Mouse (Mus musculus) liver, adult 2 months (tissue): Measurements from ENCODE around the gene Myo7a. TPM values are rescaled to one million over a fixed set of nuclear protein-coding genes. Genes with fewer than 3 reads are reported as not detected.

Source experiments
- DNase-seq: peaks from one replicate; pipeline ENCODE4 v3.0.0-alpha.2; 2011; ENCODE audit warnings: low read depth, low spot score; ENCODE audit errors: extremely low read depth
- H3K27ac ChIP-seq: fragments of 200-500 bp; replicated peaks from 2 replicates; pipeline ENCODE4 v1.5.1; 2012; ENCODE audit warnings: low read depth, mild to moderate bottlenecking, control low read depth, inconsistent platforms, low read length; ENCODE audit not compliant: insufficient read depth
- H3K27me3 ChIP-seq: fragments of 200-500 bp; 2 replicates; pipeline ENCODE4 v1.6.1; 2012; ENCODE audit warnings: mild to moderate bottlenecking, moderate library complexity, low read length, inconsistent platforms; ENCODE audit not compliant: control insufficient read depth, insufficient read depth
- H3K36me3 ChIP-seq: fragments of 200-500 bp; 2 replicates; pipeline ENCODE4 v1.6.1; 2012; ENCODE audit warnings: low read length, inconsistent platforms; ENCODE audit not compliant: control insufficient read depth, insufficient read depth
- H3K4me1 ChIP-seq: fragments of 200-500 bp; 2 replicates; pipeline ENCODE4 v1.6.1; 2011; ENCODE audit warnings: low read length; ENCODE audit not compliant: control insufficient read depth, insufficient read depth
- H3K4me3 ChIP-seq: fragments of 200-500 bp; 2 replicates; pipeline ENCODE4 v1.5.1; 2011; ENCODE audit warnings: low read depth, mild to moderate bottlenecking, control low read depth, low read length, moderate library complexity; ENCODE audit not compliant: insufficient read depth
- H3K79me2 ChIP-seq: fragments of 200-500 bp; 2 replicates; pipeline ENCODE4 v1.6.1; 2012; ENCODE audit warnings: inconsistent platforms, mild to moderate bottlenecking, low read length, moderate library complexity; ENCODE audit not compliant: control insufficient read depth, insufficient read depth
- H3K9ac ChIP-seq: fragments of 200-500 bp; 2 replicates; pipeline ENCODE4 v1.6.1; 2012; ENCODE audit warnings: low read depth, mild to moderate bottlenecking, control low read depth, inconsistent platforms, low read length
- CTCF ChIP-seq: fragments of 200-500 bp; IDR thresholded peaks from 2 replicates; pipeline ENCODE4 v1.5.1; 2011; ENCODE audit warnings: low read depth, low read length, control low read depth
- POLR2A ChIP-seq: fragments of 200-500 bp; IDR thresholded peaks from 2 replicates; pipeline ENCODE4 v1.6.1; 2011; ENCODE audit warnings: low read length, control low read depth; ENCODE audit not compliant: insufficient read depth; ENCODE audit errors: extremely low read depth
- WGBS: fragments of 180-500 bp; shearing (Covaris S2); methylation state at CpG from one replicate; pipeline ENCODE4 v1.1.7; 2018; 5-methylcytosine and 5-hydroxymethylcytosine counted together
- polyA plus RNA-seq: library from polyadenylated mRNA; depleted of rRNA; stranded (reverse); fragments of >200 nt; gene quantifications from 2 replicates; pipeline ENCODE4 v1.2.3, GENCODE M21; 2012
- total RNA-seq: library from RNA; depleted of rRNA; stranded (reverse); fragments of >200 nt; gene quantifications from 2 replicates; pipeline ENCODE4 v1.2.3, GENCODE M21; 2014

Gene Myo7a
- total and polyA plus RNA-seq, 2 experiments: 7.0 to 11.0 TPM

DNA sequence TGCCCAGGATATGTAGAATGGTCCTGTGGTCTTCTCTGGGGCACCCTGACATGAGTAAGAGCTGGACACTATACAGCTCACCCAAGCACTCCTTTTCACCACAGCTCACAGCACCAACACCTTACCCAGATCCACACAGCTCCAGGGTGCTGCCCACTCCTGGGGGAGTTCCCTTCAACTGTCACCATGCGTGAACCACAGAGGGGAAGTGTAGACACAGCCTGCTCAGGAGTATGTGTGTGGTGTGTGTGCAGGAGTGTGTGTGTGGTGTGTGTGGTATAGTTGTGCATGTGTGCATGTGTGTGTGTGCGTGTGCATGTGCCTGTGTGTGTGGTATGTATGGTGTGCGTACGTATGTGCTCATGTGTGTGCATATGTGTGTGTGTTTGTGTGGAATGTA is 23.5 kb downstream of the Myo7a start:
- no peaks in the 10 kb centered on the region for H3K36me3 ChIP-seq
- H3K79me2 ChIP-seq: no peaks in the 10 kb centered on the region
- no peak overlapping the region for H3K4me3 ChIP-seq
- no peak for DNase-seq
- TF ChIP-seq CTCF (no peak), POLR2A (no peak)
- WGBS: 98% methylated on average over 4 of the region's 4 CpGs
- no peaks in the 10 kb centered on the region for H3K27me3 ChIP-seq
- no peak overlapping the region for H3K27ac ChIP-seq
- no peak overlapping the region for H3K9ac ChIP-seq
- H3K4me1 ChIP-seq: no peaks in the 10 kb centered on the region

DNA sequence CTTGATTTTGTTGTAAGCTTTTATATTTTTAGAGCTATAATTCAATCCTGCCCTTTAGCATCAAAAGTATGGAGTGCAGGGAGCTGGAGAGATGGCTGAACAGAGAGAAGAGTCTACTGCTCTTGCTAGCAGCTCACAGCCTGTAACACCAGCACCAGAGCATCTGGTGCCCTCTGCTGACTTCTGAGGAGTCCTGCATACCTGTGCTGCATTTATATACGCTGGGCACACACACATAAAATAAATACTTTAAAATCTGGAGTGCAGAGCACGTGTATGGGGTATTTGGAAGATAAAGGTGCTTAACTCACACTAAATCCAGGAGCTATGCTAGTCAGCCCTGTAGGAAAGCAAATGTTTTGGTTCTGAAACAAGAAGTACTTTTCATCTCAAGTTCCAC is 33.0 kb downstream of the Myo7a start:
- H3K79me2 ChIP-seq: no peaks in the 10 kb centered on the region
- WGBS: 70% methylated on average over 2 of the region's 2 CpGs
- no peak for DNase-seq
- H3K4me1 ChIP-seq: peaks cover 2% of the 10 kb centered on the region; the same call in 1 of the 2 replicates
- H3K36me3 ChIP-seq: no peaks in the 10 kb centered on the region
- no peaks in the 10 kb centered on the region for H3K27me3 ChIP-seq
- no peak overlapping the region for H3K27ac ChIP-seq
- peak; percentile 62 for TF ChIP-seq CTCF
- no peak for TF ChIP-seq POLR2A
- no peak overlapping the region for H3K9ac ChIP-seq
- H3K4me3 ChIP-seq: no peak overlapping the region

DNA sequence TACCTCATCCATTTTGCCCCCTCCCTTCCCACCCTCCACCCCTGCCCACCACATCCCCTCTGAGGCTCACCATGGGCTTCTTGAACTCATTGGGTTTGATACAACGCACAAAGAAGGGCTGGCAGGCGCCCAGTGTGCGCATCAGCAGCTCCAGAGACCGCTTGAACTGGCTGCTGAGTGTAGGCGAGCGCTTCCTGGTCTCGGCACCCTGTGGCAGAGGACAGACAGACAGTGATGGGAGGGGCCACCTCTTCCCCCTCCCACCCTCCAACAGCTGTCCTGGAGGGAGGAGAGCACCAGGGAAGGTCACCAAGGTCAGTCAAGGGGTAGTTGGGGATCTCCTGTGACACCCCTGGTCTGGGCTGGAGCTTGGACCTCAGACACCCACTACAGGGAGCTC is 34.0 kb downstream of the Myo7a start:
- Histone ChIP-seq H3K79me2 (no peaks in the 10 kb centered on the region), H3K9ac (peak overlapping the region; percentile 59), H3K27ac (peak overlapping the region; percentile 47), H3K4me1 (peaks cover 2% of the 10 kb centered on the region; the same call in 1 of the 2 replicates), H3K4me3 (peak overlapping the region; percentile 53), H3K27me3 (no peaks in the 10 kb centered on the region), H3K36me3 (0 out of 2 replicates have a peak, but pooled peaks cover under 1% of the 10 kb centered on the region)
- WGBS: 67% methylated on average over 7 of the region's 7 CpGs
- DNase-seq: no peak
- no peak for TF ChIP-seq CTCF
- no peak for TF ChIP-seq POLR2A

DNA sequence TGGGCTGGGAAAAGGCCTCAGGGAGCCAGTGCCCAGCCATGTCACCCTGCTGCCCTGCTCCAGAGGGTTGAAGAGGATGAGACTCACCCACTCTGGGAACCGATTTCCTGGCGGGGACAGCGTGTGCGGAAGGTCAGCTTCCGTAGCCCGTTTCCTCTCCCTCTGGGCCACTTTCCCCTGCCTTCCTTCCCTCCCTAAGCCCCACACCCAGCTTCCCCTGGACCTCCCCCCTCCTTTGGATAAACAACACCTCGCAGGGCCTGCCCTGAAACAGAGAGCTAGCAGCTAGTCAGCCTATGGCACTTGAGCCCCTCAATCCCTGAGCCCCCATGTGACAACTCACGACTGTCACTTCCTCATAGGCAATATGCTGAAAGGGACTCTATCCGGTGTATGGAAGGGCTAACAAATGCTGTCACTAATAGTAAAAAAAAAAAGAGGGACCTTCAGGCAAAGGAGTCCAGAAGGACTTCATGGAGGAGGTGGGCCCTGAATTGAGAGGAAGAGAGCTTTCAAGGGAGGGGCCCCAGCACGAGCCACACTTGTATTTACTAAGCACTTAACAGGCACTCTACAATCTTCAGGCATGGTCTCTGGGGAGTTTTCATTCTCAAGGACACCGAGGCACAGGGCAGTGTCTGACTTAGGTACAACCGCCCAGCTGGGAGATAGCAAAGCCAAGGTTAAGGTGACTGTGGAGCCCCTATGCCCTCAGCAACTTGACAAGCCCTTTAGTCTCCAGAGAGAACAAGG is 34.6 kb downstream of the Myo7a start:
- peaks cover 2% of the 10 kb centered on the region; the same call in 1 of the 2 replicates for H3K4me1 ChIP-seq
- 0 out of 2 replicates have a peak, but pooled peaks cover 2% of the 10 kb centered on the region for H3K36me3 ChIP-seq
- 68% methylated on average over 12 of the region's 12 CpGs for WGBS
- no peak for TF ChIP-seq POLR2A
- no peak for TF ChIP-seq CTCF
- H3K27me3 ChIP-seq: no peaks in the 10 kb centered on the region
- H3K4me3 ChIP-seq: peak overlapping the region; percentile 53
- H3K79me2 ChIP-seq: no peaks in the 10 kb centered on the region
- peak overlapping the region; percentile 47 for H3K27ac ChIP-seq
- DNase-seq: peak; percentile 12
- peak overlapping the region; percentile 59 for H3K9ac ChIP-seq

DNA sequence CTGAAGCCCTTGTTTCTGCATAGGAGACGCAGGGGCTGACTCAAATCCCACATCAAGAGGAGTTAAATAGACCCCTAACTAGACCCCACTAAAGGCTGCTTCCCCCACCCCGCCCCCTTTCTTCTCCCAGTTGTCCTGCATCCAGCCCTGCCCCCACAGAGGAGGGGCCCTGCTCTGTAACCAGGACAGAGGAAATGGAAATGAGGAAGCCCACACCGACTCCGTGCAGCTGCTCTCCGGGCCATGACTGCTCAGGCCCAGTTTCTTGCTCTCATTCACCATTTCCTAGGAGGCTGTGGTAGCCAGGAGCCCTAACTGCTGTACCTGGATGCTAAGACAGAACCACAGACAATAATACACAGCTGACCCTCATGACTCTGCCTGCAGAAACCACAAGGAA is 36.9 kb downstream of the Myo7a start:
- 79% methylated on average over 5 of the region's 5 CpGs for whole genome bisulfite sequencing
- Histone ChIP-seq H3K4me1 (peaks cover 2% of the 10 kb centered on the region; the same call in 1 of the 2 replicates), H3K4me3 (no peak overlapping the region), H3K36me3 (peaks cover 7% of the 10 kb centered on the region; the same call in 1 of the 2 replicates), H3K79me2 (no peaks in the 10 kb centered on the region), H3K9ac (0 out of 2 replicates have a peak overlapping the region, but pooled peaks have one; percentile 22), H3K27me3 (no peaks in the 10 kb centered on the region), H3K27ac (peak overlapping the region; percentile 12; the same call in 1 of the 2 replicates)
- TF ChIP-seq POLR2A (no peak), CTCF (no peak)
- no peak for DNase-seq

DNA sequence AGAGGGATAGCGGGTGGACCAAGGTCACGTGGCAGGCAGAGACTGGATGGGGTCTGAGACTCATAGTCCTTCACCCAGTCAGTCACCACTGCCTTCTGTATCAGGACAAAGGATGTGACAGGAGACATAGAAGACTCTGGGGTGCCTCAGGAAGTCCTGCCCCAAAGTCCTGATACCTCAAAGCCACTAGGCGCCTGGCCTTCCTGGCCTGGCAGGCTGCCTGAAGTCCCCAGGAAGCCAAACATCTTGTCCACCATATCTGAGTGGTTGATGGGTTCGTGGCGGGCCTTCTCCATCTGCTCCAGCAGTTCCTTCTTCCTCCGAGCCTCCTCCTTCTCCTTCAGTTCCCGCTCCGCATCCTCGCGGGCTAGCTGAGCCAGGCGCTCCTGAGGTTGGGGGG is 41.9 kb downstream of the Myo7a start:
- Histone ChIP-seq H3K36me3 (peaks cover 8% of the 10 kb centered on the region; the same call in 1 of the 2 replicates), H3K4me3 (no peak overlapping the region), H3K27ac (peak overlapping the region; percentile 37; the same call in 1 of the 2 replicates), H3K27me3 (no peaks in the 10 kb centered on the region), H3K4me1 (peaks cover 2% of the 10 kb centered on the region; the same call in 1 of the 2 replicates), H3K9ac (no peak overlapping the region), H3K79me2 (no peaks in the 10 kb centered on the region; the same call in 1 of the 2 replicates)
- peak; percentile 13 for DNase-seq
- WGBS: 82% methylated on average over 11 of the region's 11 CpGs
- TF ChIP-seq CTCF (no peak), POLR2A (no peak)
